Mouse (Mus musculus) kidney, embryonic 15.5 days (tissue): ENCODE results near the gene Actrt2. TPM values are rescaled to one million over a fixed set of nuclear protein-coding genes. Genes with fewer than 3 reads are reported as not detected.

Source experiments
- ATAC-seq: fragments of 200-750 bp; cut with Nextera tagmentation; replicated peaks from 2 replicates; pipeline ENCODE4 v1.8.0; 2017; ENCODE audit warnings: moderate TSS enrichment; ENCODE audit not compliant: low FRiP score
- H3K27ac ChIP-seq: fragments of 300-500 bp; sonication (generic); 2 replicates; pipeline ENCODE4 v1.5.1; 2015; ENCODE audit warnings: mild to moderate bottlenecking, inconsistent platforms
- H3K27me3 ChIP-seq: fragments of 300-500 bp; sonication (generic); 2 replicates; pipeline ENCODE4 v1.6.1; 2015; ENCODE audit warnings: inconsistent platforms
- H3K36me3 ChIP-seq: fragments of 300-500 bp; sonication (generic); 2 replicates; pipeline ENCODE4 v1.6.1; 2015; ENCODE audit warnings: inconsistent platforms
- H3K4me1 ChIP-seq: fragments of 300-500 bp; sonication (generic); 2 replicates; pipeline ENCODE4 v1.6.1; 2015; ENCODE audit warnings: inconsistent platforms
- H3K4me2 ChIP-seq: fragments of 300-500 bp; sonication (generic); 2 replicates; pipeline ENCODE4 v1.6.1; 2015; ENCODE audit warnings: moderate library complexity, mild to moderate bottlenecking, inconsistent platforms
- H3K4me3 ChIP-seq: fragments of 300-500 bp; sonication (generic); replicated peaks from 2 replicates; pipeline ENCODE4 v1.5.1; 2015; ENCODE audit warnings: mild to moderate bottlenecking, inconsistent platforms
- H3K9ac ChIP-seq: fragments of 300-500 bp; sonication (generic); 2 replicates; pipeline ENCODE4 v1.6.1; 2015; ENCODE audit warnings: mild to moderate bottlenecking, inconsistent platforms
- H3K9me3 ChIP-seq: fragments of 300-500 bp; sonication (generic); replicated peaks from 2 replicates; pipeline ENCODE4 v1.6.1; 2016; ENCODE audit warnings: inconsistent platforms
- WGBS: fragments of 180-500 bp; shearing (Covaris S2); methylation state at CpG from one replicate; pipeline ENCODE4 v1.1.7; 2015; ENCODE audit warnings: mixed read lengths; 5-methylcytosine and 5-hydroxymethylcytosine counted together
- polyA plus RNA-seq: library from polyadenylated mRNA; unstranded; fragments of >200 nt; fragmentation: Nextera tagmentation; extraction: Ambion mirVana; gene quantifications from 2 replicates; pipeline ENCODE4 v1.2.1, GENCODE M21; 2015

Actrt2 gene
- polyA plus RNA-seq, result not detected in 2 replicates

GRCm38 (mm10) chr4:154667767-154668166, at the start of gene Actrt2:
Gene Actrt2 (minus strand): TSS chr4:154667867.
- Histone ChIP-seq H3K4me3 (no peak within 1 kb of the TSS), H3K4me2 (no peak within 1 kb of the TSS), H3K4me1 (peaks cover 15% of the 10 kb centered on the region), H3K9me3 (no peaks in the 10 kb centered on the region), H3K36me3 (no peaks in the 10 kb centered on the region), H3K9ac (no peak within 1 kb of the TSS), H3K27ac (no peak within 1 kb of the TSS), H3K27me3 (peaks cover 80% of the 10 kb centered on the region)
- no peak for ATAC-seq
- WGBS, result 83% methylated on average over 2 of the region's 2 CpGs

GRCm38 (mm10) chr4:154709391-154710107, 41.9 kb upstream of the Actrt2 start:
- Histone ChIP-seq H3K27ac (no peak overlapping the region), H3K27me3 (peaks cover 57% of the 10 kb centered on the region), H3K9me3 (no peaks in the 10 kb centered on the region), H3K4me3 (no peak overlapping the region), H3K4me1 (peaks cover 8% of the 10 kb centered on the region), H3K4me2 (no peak overlapping the region), H3K9ac (no peak overlapping the region), H3K36me3 (no peaks in the 10 kb centered on the region)
- 46% methylated on average over 21 of the region's 21 CpGs for WGBS
- no peak for ATAC-seq

GRCm38 (mm10) chr4:154708811-154709210, 41.1 kb upstream of the Actrt2 start:
- 56% methylated on average over 2 of the region's 2 CpGs for WGBS
- ATAC-seq, result no peak
- no peak overlapping the region for H3K27ac ChIP-seq
- H3K4me2 ChIP-seq, result no peak overlapping the region
- peaks cover 57% of the 10 kb centered on the region for H3K27me3 ChIP-seq
- peaks cover 11% of the 10 kb centered on the region for H3K4me1 ChIP-seq
- H3K9ac ChIP-seq, result no peak overlapping the region
- H3K36me3 ChIP-seq, result no peaks in the 10 kb centered on the region
- no peaks in the 10 kb centered on the region for H3K9me3 ChIP-seq
- H3K4me3 ChIP-seq, result no peak overlapping the region

GRCm38 (mm10) chr4:154708223-154708622, 40.6 kb upstream of the Actrt2 start:
- 86% methylated on average over 11 of the region's 11 CpGs for WGBS
- no peak overlapping the region for H3K9ac ChIP-seq
- H3K27ac ChIP-seq, result no peak overlapping the region
- ATAC-seq, result no peak
- H3K4me1 ChIP-seq, result peaks cover 16% of the 10 kb centered on the region
- H3K4me2 ChIP-seq, result no peak overlapping the region
- H3K4me3 ChIP-seq, result no peak overlapping the region
- H3K9me3 ChIP-seq, result no peaks in the 10 kb centered on the region
- H3K27me3 ChIP-seq, result peaks cover 57% of the 10 kb centered on the region
- no peaks in the 10 kb centered on the region for H3K36me3 ChIP-seq

- 78% methylated on average over 4 of the region's 4 CpGs for WGBS
- no peak overlapping the region for H3K9ac ChIP-seq
Observed at GRCm38 (mm10) chr4:154707521-154707920, 39.9 kb upstream of the Actrt2 start.

GRCm38 (mm10) chr4:154706442-154706841, 38.8 kb upstream of the Actrt2 start:
- WGBS, result 74% methylated on average over 1 of the region's 1 CpGs
- no peak overlapping the region for H3K4me3 ChIP-seq
- H3K36me3 ChIP-seq, result no peaks in the 10 kb centered on the region
- no peaks in the 10 kb centered on the region for H3K9me3 ChIP-seq
- peaks cover 20% of the 10 kb centered on the region for H3K4me1 ChIP-seq
- no peak for ATAC-seq
- H3K27ac ChIP-seq, result no peak overlapping the region
- H3K4me2 ChIP-seq, result no peak overlapping the region
- no peak overlapping the region for H3K9ac ChIP-seq
- peaks cover 49% of the 10 kb centered on the region for H3K27me3 ChIP-seq

More at GRCm38 (mm10) chr4:154707521-154707920, 39.9 kb upstream of the Actrt2 start:
- peaks cover 54% of the 10 kb centered on the region for H3K27me3 ChIP-seq
- peaks cover 17% of the 10 kb centered on the region for H3K4me1 ChIP-seq
- no peak for ATAC-seq
- no peak overlapping the region for H3K27ac ChIP-seq
- no peaks in the 10 kb centered on the region for H3K9me3 ChIP-seq
- H3K4me2 ChIP-seq, result no peak overlapping the region
- H3K4me3 ChIP-seq, result no peak overlapping the region
- no peaks in the 10 kb centered on the region for H3K36me3 ChIP-seq

GRCm38 (mm10) chr4:154705681-154706080, 38.0 kb upstream of the Actrt2 start:
- 53% methylated on average over 4 of the region's 4 CpGs for WGBS
- ATAC-seq, result no peak
- no peaks in the 10 kb centered on the region for H3K36me3 ChIP-seq
- peaks cover 43% of the 10 kb centered on the region for H3K27me3 ChIP-seq
- H3K9ac ChIP-seq, result no peak overlapping the region
- peaks cover 20% of the 10 kb centered on the region for H3K4me1 ChIP-seq
- no peak overlapping the region for H3K27ac ChIP-seq
- H3K9me3 ChIP-seq, result no peaks in the 10 kb centered on the region
- H3K4me3 ChIP-seq, result no peak overlapping the region
- no peak overlapping the region for H3K4me2 ChIP-seq

DNA sequence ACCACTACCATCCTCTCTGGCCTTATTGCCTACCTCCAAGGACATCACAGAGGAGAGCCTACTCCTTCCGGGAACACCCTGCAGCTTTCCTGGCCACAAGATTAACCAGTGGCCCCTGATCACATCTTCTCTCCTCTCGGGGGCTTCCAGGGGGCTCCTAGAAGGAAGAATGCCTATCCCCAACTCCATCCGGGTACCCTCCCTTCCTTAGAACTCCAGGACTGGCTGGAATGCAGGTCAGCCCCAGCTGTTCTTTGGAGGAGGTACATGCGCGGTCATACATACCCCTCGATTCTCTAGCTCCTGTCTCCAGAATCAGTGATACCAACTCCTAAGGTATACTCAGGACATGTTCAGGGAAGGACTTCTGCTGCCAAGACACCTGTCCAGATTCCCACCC, 37.4 kb upstream of the Actrt2 start:
- peaks cover 18% of the 10 kb centered on the region for H3K4me1 ChIP-seq
- H3K27ac ChIP-seq, result no peak overlapping the region
- no peak overlapping the region for H3K9ac ChIP-seq
- ATAC-seq, result no peak
- no peak overlapping the region for H3K4me3 ChIP-seq
- H3K27me3 ChIP-seq, result peaks cover 37% of the 10 kb centered on the region
- WGBS, result 82% methylated on average over 6 of the region's 6 CpGs
- H3K4me2 ChIP-seq, result no peak overlapping the region
- no peaks in the 10 kb centered on the region for H3K9me3 ChIP-seq
- no peaks in the 10 kb centered on the region for H3K36me3 ChIP-seq

- H3K36me3 ChIP-seq, result no peaks in the 10 kb centered on the region
- peaks cover 14% of the 10 kb centered on the region; the same call in 1 of the 2 replicates for H3K4me1 ChIP-seq
- peaks cover 32% of the 10 kb centered on the region for H3K27me3 ChIP-seq
- no peak overlapping the region for H3K4me2 ChIP-seq
- no peaks in the 10 kb centered on the region for H3K9me3 ChIP-seq
- H3K27ac ChIP-seq, result no peak overlapping the region
- WGBS, result 89% methylated on average over 7 of the region's 7 CpGs
- ATAC-seq, result no peak
- H3K4me3 ChIP-seq, result no peak overlapping the region
- no peak overlapping the region for H3K9ac ChIP-seq
Observed at GRCm38 (mm10) chr4:154704591-154704990, 36.9 kb upstream of the Actrt2 start.

DNA sequence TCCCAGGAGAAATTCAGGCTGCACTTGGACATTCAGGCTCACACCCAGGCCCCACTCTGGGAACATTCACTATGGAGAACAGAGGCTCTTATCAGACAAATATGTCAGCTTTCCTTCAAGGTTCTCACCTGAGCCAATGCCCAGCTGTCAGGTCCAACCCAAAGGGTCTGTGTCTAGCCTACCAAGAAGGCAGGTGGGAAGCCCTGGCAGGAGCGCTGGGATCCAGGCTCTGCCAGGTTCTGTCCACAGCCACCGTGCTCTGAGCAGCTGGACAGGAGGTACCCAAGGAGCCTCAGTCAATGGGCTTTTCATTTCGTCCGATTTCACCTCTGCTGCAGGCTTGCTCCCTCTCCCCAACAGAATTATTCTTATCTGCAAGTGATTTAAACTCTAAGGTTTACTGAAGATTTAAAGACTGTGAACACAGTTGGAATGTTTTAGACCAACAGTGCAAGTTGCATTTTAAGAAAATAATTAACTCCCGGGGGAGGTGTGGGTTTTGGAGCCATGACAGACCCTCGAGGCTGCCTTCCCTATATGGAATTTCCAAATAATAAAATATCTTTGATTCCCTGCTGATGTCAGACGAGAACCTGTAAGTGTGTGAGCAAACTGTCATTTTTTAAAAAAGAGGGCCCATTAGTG, 35.9 kb upstream of the Actrt2 start:
- H3K4me1 ChIP-seq, result peaks cover 12% of the 10 kb centered on the region; the same call in 1 of the 2 replicates
- no peak for ATAC-seq
- H3K27me3 ChIP-seq, result peaks cover 26% of the 10 kb centered on the region
- no peak overlapping the region for H3K9ac ChIP-seq
- WGBS, result 61% methylated on average over 7 of the region's 7 CpGs
- no peak overlapping the region for H3K27ac ChIP-seq
- no peak overlapping the region for H3K4me2 ChIP-seq
- H3K4me3 ChIP-seq, result no peak overlapping the region
- no peaks in the 10 kb centered on the region for H3K9me3 ChIP-seq
- H3K36me3 ChIP-seq, result no peaks in the 10 kb centered on the region

GRCm38 (mm10) chr4:154702931-154703330, 35.3 kb upstream of the Actrt2 start:
- no peak for ATAC-seq
- no peak overlapping the region for H3K9ac ChIP-seq
- WGBS, result 90% methylated on average over 7 of the region's 7 CpGs

DNA sequence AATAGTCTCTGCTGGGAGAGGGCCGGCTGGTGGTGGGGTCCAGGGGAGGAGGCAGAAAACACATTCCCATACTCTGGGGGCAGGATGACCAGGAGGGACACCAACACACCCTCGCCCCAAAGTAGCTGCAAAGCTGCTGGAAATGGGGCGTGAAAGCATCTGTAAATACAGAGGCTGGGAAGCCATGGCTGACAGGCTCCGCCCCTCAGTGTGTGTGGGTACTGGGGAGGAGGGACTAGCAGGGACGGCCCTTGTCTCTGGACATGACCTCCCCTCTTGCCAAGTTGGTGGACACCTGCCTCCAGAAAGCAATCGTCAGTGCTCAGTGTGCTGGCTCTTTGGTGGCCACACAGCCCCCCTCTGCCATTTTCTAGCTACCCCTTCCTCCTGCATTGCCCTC, 34.5 kb upstream of the Actrt2 start:
- 56% methylated on average over 6 of the region's 6 CpGs for WGBS
- H3K36me3 ChIP-seq, result no peaks in the 10 kb centered on the region

More at GRCm38 (mm10) chr4:154702931-154703330, 35.3 kb upstream of the Actrt2 start:
- H3K36me3 ChIP-seq, result no peaks in the 10 kb centered on the region
- no peak overlapping the region for H3K27ac ChIP-seq
- H3K4me2 ChIP-seq, result no peak overlapping the region
- no peak overlapping the region for H3K4me3 ChIP-seq
- peaks cover 12% of the 10 kb centered on the region; the same call in 1 of the 2 replicates for H3K4me1 ChIP-seq
- peaks cover 28% of the 10 kb centered on the region for H3K27me3 ChIP-seq
- no peaks in the 10 kb centered on the region for H3K9me3 ChIP-seq

More for the DNA sequence above, 34.5 kb upstream of the Actrt2 start:
- H3K4me3 ChIP-seq, result no peak overlapping the region
- H3K9me3 ChIP-seq, result no peaks in the 10 kb centered on the region
- H3K27ac ChIP-seq, result no peak overlapping the region
- peaks cover 23% of the 10 kb centered on the region for H3K27me3 ChIP-seq
- H3K9ac ChIP-seq, result no peak overlapping the region
- H3K4me2 ChIP-seq, result no peak overlapping the region
- no peak for ATAC-seq
- peaks cover 12% of the 10 kb centered on the region; the same call in 1 of the 2 replicates for H3K4me1 ChIP-seq
